Mouse (Mus musculus) brain, embryonic 18.5 days (tissue): ENCODE results near the gene Ugt1a7c.
"Not testable (repeated sequence)": the region's sequence is repeated elsewhere in the genome, so short reads cannot be mapped to it uniquely, and the experiment has no call there.

Experiments
- DNase-seq: peaks from one replicate; pipeline ENCODE4 v3.0.0-alpha.2; 2012; ENCODE audit warnings: low read depth, low spot score

Ugt1a7c gene

GRCm38 (mm10) chr1:88195687-88196086, 100.8 kb downstream of the Ugt1a7c start:
- no peak for DNase-seq

DNA sequence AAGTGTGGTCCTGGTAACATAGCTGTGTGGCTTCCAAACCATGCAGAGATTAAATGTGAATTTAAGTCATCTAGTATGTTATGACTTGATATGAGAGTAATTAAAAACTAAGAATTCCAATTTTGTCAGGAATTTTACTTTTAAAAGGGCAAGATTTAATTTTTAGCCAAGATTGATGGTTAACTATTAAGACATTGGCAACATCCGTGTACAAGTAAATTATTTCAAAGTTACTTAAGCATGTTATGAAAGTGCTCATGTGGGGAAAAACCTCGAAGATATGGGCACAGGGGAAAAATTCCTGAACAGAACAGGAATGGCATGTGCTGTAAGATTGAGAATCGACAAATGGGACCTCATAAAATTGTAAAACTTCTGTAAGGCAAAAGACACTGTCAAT, 102.6 kb downstream of the Ugt1a7c start:
- no peak for DNase-seq

DNA sequence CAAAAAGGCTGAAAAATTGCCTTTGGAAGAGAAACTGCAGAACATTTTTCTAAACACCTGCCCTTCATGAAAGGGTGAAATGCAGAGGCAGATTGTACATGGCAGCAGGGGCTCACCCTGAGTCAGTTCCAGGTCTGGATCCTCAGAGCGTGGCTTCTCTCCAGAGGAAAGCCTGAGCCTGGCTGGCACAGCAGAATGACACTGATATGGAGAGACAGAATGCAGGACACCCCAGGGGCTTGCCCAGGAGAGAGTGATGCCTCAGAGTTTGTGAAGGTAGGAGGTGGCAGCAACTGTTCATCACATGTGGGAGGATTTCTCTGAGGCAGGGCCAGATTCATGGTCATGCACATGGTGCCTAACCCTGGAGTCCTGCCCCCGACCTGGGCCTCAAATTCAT, 105.1 kb downstream of the Ugt1a7c start:
- no peak for DNase-seq

- DNase-seq: no peak
Measured at GRCm38 (mm10) chr1:88200456-88200855, 105.6 kb downstream of the Ugt1a7c start, which contains the start of gene Ugt1a2. Gene Ugt1a2 (plus strand): TSS chr1:88200601.

GRCm38 (mm10) chr1:88205294-88205922, 110.5 kb downstream of the Ugt1a7c start, which contains the start of gene Dnajb3:
Gene Dnajb3 (minus strand): TSS chr1:88205782.
- DNase-seq: peak; percentile 79

DNA sequence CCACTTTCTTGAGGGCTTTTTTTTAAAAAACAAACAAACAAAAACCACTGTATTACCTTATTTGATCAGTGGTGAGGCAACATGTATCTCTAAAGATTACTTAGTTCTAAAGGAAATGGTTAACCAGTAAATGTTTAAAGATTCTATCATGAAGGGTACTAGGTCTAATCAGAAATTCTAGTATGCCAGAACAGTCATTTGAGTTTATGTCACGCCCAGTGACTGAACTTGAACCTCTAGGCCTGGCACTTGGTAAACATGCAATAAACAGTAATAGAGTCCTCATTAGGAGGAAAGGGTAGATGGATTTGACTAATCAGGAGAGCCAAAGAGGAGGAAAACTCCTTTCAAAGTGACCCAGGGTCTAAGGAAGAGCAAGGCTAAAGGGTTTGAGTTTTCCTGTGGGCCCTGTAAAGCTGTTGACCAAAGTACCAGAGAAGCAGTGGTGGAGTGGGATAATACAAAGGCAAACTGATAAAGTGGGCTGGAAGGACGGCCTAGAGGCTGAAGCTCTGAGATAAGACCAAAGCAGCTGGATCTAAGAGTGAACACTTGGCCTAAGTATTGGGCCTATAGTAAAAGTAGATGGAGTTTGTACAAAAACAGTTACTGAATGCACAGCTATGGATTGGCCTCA, 112.1 kb downstream of the Ugt1a7c start:
- no peak for DNase-seq

DNA sequence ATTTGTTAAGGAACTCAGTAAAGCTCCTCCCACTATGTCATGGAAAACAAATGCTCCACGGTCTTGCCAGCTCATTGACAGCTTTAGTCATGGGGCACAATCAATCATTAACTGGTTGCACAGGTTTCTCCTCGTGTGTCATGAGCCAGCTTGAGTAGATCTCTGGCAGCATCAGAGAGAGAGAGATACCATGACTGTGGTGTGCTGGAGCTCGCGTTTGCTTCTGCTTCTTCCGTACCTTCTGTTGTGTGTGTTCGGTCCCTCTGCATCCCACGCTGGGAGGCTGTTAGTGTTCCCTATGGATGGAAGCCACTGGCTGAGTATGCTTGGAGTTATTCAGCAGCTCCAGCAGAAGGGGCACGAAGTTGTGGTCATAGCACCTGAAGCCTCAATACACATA, 117.0 kb downstream of the Ugt1a7c start, which contains the start of gene Ugt1a1:
Ugt1a1 (plus strand) TSS at position 148 of the 400 bp plus-strand sequence.
- DNase-seq: no peak

- no peak for DNase-seq
Measured at GRCm38 (mm10) chr1:88212341-88213045, 117.6 kb downstream of the Ugt1a7c start.

GRCm38 (mm10) chr1:88213061-88213460, 118.2 kb downstream of the Ugt1a7c start:
- DNase-seq: no peak

DNA sequence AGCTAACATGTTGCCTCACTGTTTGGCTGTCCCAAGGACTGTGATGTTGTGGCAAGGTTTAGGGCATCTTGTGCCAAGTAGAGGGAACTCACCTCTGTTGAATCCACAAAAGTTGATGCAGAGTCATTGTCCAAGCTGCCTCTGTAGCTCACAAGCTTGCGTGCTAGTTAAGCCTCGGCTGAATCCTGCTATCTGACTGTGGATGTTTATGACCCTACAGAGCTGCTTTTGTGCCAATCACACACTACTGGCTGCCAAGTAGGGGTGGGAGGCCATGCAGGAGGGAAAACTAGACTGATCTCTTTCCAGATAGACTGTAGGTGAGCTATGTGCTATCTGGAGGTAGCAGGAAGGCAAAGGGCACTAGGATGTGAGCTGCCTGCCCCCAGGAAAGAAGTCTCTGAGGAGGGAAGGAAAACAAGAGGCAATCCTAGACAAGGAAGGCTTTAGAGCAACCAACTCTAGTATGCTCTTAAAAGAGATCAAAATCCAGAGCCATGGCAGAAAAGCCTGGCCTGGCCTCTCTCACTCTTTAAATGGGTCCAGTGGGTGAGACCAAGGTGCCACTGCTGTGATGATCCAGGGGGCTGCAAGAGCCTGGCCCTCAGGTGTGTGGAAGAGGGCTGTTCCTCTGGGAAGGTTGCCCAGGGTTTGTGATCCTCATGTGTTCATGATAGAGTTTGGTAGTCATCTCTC, 119.1 kb downstream of the Ugt1a7c start:
- no peak for DNase-seq

GRCm38 (mm10) chr1:88214462-88214952, 119.6 kb downstream of the Ugt1a7c start:
- no peak for DNase-seq

DNA sequence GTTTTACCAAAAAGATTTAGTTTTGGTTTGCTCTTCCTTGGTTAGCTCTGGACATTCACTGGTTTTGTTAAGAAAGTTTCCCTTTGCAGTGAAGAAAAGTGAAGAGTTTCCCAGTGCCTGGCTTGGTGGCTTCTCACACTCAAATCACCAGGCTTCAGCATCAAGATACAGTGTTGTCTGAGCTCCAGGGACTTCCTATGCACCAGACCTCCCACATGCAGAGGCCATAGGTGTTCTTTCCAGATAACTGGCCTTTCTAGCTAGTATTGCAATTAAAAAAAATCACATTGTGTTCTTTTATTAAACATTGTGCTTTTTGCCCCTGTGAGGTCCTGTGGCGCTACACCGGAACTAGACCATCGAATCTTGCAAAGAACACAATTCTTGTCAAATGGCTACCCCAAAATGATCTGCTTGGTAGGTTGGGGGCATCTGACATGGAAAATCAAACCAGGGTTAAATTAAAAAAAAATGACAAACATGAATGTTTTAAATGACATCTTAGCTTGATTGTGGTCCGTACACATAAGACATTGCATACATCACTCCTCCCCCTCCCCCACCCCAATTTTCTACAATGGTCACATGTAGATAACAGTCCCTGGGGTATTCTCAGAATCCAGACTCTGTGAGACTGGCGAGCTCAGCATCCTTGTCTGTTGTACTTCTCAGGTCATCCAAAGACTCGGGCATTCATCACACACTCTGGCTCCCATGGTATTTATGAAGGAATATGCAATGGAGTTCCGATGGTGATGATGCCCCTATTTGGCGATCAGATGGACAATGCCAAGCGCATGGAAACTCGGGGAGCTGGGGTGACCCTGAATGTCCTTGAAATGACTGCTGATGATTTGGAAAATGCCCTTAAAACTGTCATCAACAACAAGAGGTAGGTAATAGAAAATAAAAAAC, 120.9 kb downstream of the Ugt1a7c start:
- DNase-seq: no peak

DNA sequence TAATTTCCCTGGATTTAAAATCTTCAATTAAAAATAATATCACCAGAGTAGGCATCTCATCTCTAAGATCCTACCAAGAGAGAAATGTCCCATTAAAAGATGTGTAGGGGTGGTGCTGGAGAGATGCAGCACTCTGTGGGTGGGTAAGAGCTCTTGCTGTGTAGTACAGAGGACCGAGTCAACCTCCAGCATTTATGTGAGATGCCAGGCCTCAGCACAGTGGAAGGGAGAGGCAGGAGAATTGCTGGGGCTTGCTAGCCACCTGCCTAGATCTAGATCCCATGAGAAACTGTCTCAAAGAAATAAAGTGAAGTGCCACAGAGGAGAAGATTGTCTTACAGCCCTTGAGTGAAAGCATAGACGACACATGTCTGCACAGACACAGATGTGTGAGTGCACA, 121.7 kb downstream of the Ugt1a7c start:
- no peak for DNase-seq

DNA sequence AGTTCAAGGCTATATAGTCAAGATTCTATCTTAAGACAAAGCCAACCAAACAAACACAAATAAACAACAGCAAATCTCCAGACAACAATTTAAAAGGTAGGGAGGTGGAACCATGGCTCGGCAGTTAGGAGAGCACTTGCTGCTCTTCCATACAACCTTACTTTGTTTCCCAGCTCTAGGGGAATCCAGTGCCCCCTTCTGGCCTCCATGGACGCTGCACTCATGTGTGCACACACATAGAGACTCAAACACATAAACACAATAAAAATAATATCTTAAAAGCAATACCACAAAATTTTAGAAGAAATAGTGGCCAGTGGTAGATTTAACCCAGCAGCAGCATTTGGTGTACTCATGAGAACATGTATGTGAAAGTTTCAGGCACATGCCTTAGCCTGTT, 122.3 kb downstream of the Ugt1a7c start:
- no peak for DNase-seq

DNA sequence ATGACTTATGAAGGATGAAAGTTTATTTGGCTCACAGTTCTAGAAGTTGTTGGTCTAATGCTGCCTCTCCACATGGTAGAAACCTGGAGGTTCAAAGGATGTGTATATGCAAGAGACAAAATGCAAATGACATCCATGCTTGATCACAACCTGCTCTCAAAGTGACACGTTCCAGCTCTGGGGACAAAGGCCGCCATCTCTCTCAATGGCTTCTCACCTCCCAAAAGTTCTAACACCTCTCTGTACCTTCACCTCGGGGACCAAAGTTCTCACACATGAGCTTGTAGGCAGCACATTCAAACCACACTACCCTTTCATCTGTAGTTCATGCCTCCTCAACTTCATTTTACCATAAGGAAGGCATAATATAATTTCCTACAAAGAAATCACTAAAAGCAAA, 122.7 kb downstream of the Ugt1a7c start:
- no peak for DNase-seq

- no peak for DNase-seq
Measured at GRCm38 (mm10) chr1:88218051-88218450, 123.2 kb downstream of the Ugt1a7c start.

DNA sequence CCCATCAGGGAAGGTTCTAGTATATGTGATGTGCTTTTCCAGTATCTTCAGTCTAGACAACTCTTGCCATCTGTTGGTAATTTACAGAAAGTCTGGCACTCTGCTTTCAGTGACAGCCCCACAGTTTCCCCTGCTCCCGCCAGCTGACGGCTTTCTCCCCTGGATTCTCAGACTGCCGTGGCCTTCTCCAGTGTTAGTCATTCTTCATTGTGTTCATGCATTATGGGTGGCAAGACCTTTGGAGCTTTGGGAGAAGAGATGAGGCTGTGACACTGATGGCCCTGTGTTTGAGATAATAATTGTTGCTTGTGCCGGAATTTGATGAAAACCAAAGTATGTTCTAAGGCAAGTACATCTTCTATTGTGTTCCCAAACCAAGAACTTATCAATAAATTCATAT, 123.7 kb downstream of the Ugt1a7c start:
- no peak for DNase-seq

DNA sequence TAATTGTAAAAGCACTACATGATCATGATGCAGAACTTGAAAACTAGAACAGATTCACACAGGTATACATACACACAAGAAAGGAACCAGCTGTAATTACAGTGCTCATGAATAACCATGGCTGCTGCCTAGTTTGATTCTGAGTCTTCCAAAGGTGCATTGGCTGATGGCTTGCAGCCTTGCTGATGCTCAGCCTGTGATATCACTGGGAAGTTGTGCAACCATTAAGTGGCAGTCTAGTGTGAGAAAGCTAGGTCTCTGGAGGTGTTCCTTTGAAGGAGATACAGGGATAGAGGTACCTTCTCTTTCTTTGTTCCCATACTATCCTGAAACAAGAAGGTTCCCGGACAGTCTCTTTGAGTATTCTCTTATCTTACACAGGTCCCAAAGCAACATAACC, 124.2 kb downstream of the Ugt1a7c start:
- DNase-seq: no peak

DNA sequence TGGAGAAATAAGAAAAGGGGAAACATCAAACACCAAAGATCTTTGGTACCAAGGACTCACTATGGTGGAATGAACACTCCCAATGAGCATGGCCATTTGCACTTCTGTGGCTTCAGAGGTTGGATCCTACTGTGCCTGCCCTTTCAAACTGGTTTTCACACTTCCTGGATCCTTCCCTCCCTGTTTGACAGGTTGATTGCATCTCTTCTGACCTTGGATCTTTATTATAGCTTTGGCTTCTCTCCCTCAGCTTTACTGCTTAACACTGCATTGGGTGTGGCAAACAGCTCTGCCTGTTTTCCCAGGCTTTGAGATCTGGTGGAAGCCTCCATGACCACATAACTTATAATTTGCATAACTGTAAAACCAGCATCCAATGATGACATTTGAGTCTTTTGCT, 125.5 kb downstream of the Ugt1a7c start:
- DNase-seq: no peak

GRCm38 (mm10) chr1:88222216-88222615, 127.4 kb downstream of the Ugt1a7c start:
- DNase-seq: no peak

DNA sequence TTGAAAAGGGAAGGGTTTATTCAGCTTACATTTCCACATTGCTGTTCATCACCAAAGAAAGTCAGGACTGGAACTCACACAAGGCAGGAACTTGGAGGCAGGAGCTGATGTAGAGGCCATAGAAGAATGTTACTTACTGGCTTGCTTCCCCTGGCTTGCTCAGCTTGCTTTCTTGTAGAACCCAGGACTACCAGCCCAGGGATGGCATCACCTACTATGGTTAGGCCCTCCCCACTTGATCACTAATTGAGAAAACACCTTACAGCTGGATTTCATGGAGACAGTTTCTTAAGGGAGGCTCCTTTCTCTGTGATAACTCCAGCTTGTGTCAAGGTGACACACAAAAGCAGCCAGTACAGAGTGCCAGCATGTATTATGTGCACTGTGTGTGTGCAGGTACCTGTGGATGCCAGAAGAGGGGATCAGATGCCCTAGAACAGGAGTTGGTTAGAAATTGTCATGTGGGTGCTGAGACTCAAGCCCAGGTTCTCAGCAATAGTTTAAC, 128.2 kb downstream of the Ugt1a7c start:
- not testable (repeated sequence) for DNase-seq
